Mouse (Mus musculus): ENCODE results near the gene Gm45021. TPM values are rescaled to one million over a fixed set of nuclear protein-coding genes. Genes with fewer than 3 reads are reported as not detected.

Gm45021 gene
- total and polyA plus RNA-seq, 3 experiments: not detected

- TF ChIP-seq TAL1 (conservative IDR thresholded peaks at IDR 0.05; ENCODE audit: low read depth, low read length): no peak
- TF ChIP-seq POLR2AphosphoS5 (IDR thresholded peaks at IDR 0.05; ENCODE audit: insufficient replicate concordance, low read depth, low read length): no peak
- TF ChIP-seq GATA1 (IDR thresholded peaks at IDR 0.05; ENCODE audit: borderline replicate concordance, low read length): no peak
- TF ChIP-seq CTCF (IDR thresholded peaks at IDR 0.05; ENCODE audit: low read depth, low read length): no peak
- TF ChIP-seq GATA2 (IDR thresholded peaks at IDR 0.05; ENCODE audit: borderline replicate concordance, low read depth, low read length): no peak
- ATAC-seq (ENCODE audit: extremely low read depth, insufficient number of reproducible peaks, low FRiP score, poor library complexity, severe bottlenecking) (no peak), DNase-seq (ENCODE audit: low spot score) (no peak)
- H3K36me3 ChIP-seq (replicated peaks): no peaks in the 10 kb centered on the region
- H3K4me1 ChIP-seq (ENCODE audit: insufficient read depth, low read depth, low read length): no peaks in the 10 kb centered on the region
- H3K27me3 ChIP-seq (ENCODE audit: insufficient read depth, low read length): no peaks in the 10 kb centered on the region
- H3K4me3 ChIP-seq (ENCODE audit: low read depth, low read length): no peak overlapping the region
- H3K9me3 ChIP-seq (replicated peaks): no peaks in the 10 kb centered on the region
Observed at GRCm38 (mm10) chr6:48579215-48579648, 10.2 kb upstream of the Gm45021 start.

GRCm38 (mm10) chr6:48581257-48581656 is 8.2 kb upstream of the Gm45021 start:
- DNase-seq (ENCODE audit: low spot score) (no peak), ATAC-seq (ENCODE audit: extremely low read depth, insufficient number of reproducible peaks, low FRiP score, poor library complexity, severe bottlenecking) (no peak)
- no peaks in the 10 kb centered on the region for H3K4me1 ChIP-seq (ENCODE audit: insufficient read depth, low read depth, low read length)

GRCm38 (mm10) chr6:48582037-48582436 is 7.4 kb upstream of the Gm45021 start:
- Histone ChIP-seq H3K36me3 (replicated peaks) (no peaks in the 10 kb centered on the region), H3K4me3 (ENCODE audit: low read depth, low read length) (no peak overlapping the region), H3K27me3 (ENCODE audit: insufficient read depth, low read length) (no peaks in the 10 kb centered on the region), H3K9me3 (replicated peaks) (0 out of 2 replicates have a peak, but pooled peaks cover 2% of the 10 kb centered on the region), H3K4me1 (ENCODE audit: insufficient read depth, low read depth, low read length) (no peaks in the 10 kb centered on the region)
- DNase-seq (ENCODE audit: low spot score): no peak
- ATAC-seq (ENCODE audit: extremely low read depth, insufficient number of reproducible peaks, low FRiP score, poor library complexity, severe bottlenecking): no peak
- TF ChIP-seq POLR2AphosphoS5 (IDR thresholded peaks at IDR 0.05; ENCODE audit: insufficient replicate concordance, low read depth, low read length) (no peak), CTCF (IDR thresholded peaks at IDR 0.05; ENCODE audit: low read depth, low read length) (peak; percentile 26; the same call in 1 of the 2 replicates), GATA2 (IDR thresholded peaks at IDR 0.05; ENCODE audit: borderline replicate concordance, low read depth, low read length) (no peak), TAL1 (conservative IDR thresholded peaks at IDR 0.05; ENCODE audit: low read depth, low read length) (no peak)

More at GRCm38 (mm10) chr6:48581257-48581656, 8.2 kb upstream of the Gm45021 start:
- Histone ChIP-seq H3K36me3 (replicated peaks) (no peaks in the 10 kb centered on the region), H3K9me3 (replicated peaks) (0 out of 2 replicates have a peak, but pooled peaks cover 2% of the 10 kb centered on the region), H3K4me3 (ENCODE audit: low read depth, low read length) (no peak overlapping the region), H3K27me3 (ENCODE audit: insufficient read depth, low read length) (no peaks in the 10 kb centered on the region)
- TF ChIP-seq GATA1 (IDR thresholded peaks at IDR 0.05; ENCODE audit: borderline replicate concordance, low read length): no peak
- no peak for TF ChIP-seq TAL1 (conservative IDR thresholded peaks at IDR 0.05; ENCODE audit: low read depth, low read length)
- TF ChIP-seq GATA2 (IDR thresholded peaks at IDR 0.05; ENCODE audit: borderline replicate concordance, low read depth, low read length): no peak
- no peak for TF ChIP-seq POLR2AphosphoS5 (IDR thresholded peaks at IDR 0.05; ENCODE audit: insufficient replicate concordance, low read depth, low read length)
- no peak for TF ChIP-seq CTCF (IDR thresholded peaks at IDR 0.05; ENCODE audit: low read depth, low read length)

GRCm38 (mm10) chr6:48591221-48591845 is 1.9 kb downstream of the Gm45021 start:
- Histone ChIP-seq H3K4me1 (ENCODE audit: insufficient read depth, low read depth, low read length) (no peaks in the 10 kb centered on the region), H3K4me3 (ENCODE audit: low read depth, low read length) (no peak overlapping the region)
- ATAC-seq (ENCODE audit: extremely low read depth, insufficient number of reproducible peaks, low FRiP score, poor library complexity, severe bottlenecking): no peak

GRCm38 (mm10) chr6:48591871-48592270 is 2.5 kb downstream of the Gm45021 start:
- no peak for ATAC-seq (ENCODE audit: extremely low read depth, insufficient number of reproducible peaks, low FRiP score, poor library complexity, severe bottlenecking)
- Histone ChIP-seq H3K4me1 (ENCODE audit: insufficient read depth, low read depth, low read length) (no peaks in the 10 kb centered on the region), H3K9me3 (replicated peaks) (no peaks in the 10 kb centered on the region)

More at GRCm38 (mm10) chr6:48591221-48591845, 1.9 kb downstream of the Gm45021 start:
- TF ChIP-seq GATA2 (IDR thresholded peaks at IDR 0.05; ENCODE audit: borderline replicate concordance, low read depth, low read length) (no peak), TAL1 (conservative IDR thresholded peaks at IDR 0.05; ENCODE audit: low read depth, low read length) (no peak), CTCF (IDR thresholded peaks at IDR 0.05; ENCODE audit: low read depth, low read length) (no peak), GATA1 (IDR thresholded peaks at IDR 0.05; ENCODE audit: borderline replicate concordance, low read length) (no peak), POLR2AphosphoS5 (IDR thresholded peaks at IDR 0.05; ENCODE audit: insufficient replicate concordance, low read depth, low read length) (no peak)
- no peaks in the 10 kb centered on the region for H3K9me3 ChIP-seq (replicated peaks)
- no peaks in the 10 kb centered on the region; the same call in 1 of the 2 replicates for H3K27me3 ChIP-seq (ENCODE audit: insufficient read depth, low read length)
- H3K36me3 ChIP-seq (replicated peaks): no peaks in the 10 kb centered on the region
- DNase-seq (ENCODE audit: low spot score): no peak

GRCm38 (mm10) chr6:48593158-48594042 is 4.0 kb downstream of the Gm45021 start, which contains the start of the genes Repin1 and Gm44965:
Gene Repin1 (plus strand): TSS chr6:48593883.
Gene Gm44965 (plus strand): TSS chr6:48593941.
- DNase-seq (ENCODE audit: low spot score) (no peak), ATAC-seq (ENCODE audit: extremely low read depth, insufficient number of reproducible peaks, low FRiP score, poor library complexity, severe bottlenecking) (no peak)
- no peak within 1 kb of the TSS for H3K4me3 ChIP-seq (ENCODE audit: low read depth, low read length)

More at GRCm38 (mm10) chr6:48591871-48592270, 2.5 kb downstream of the Gm45021 start:
- no peak for TF ChIP-seq GATA2 (IDR thresholded peaks at IDR 0.05; ENCODE audit: borderline replicate concordance, low read depth, low read length)
- no peak for TF ChIP-seq CTCF (IDR thresholded peaks at IDR 0.05; ENCODE audit: low read depth, low read length)
- no peak for TF ChIP-seq TAL1 (conservative IDR thresholded peaks at IDR 0.05; ENCODE audit: low read depth, low read length)
- TF ChIP-seq POLR2AphosphoS5 (IDR thresholded peaks at IDR 0.05; ENCODE audit: insufficient replicate concordance, low read depth, low read length): no peak
- TF ChIP-seq GATA1 (IDR thresholded peaks at IDR 0.05; ENCODE audit: borderline replicate concordance, low read length): no peak
- Histone ChIP-seq H3K4me3 (ENCODE audit: low read depth, low read length) (no peak overlapping the region), H3K36me3 (replicated peaks) (no peaks in the 10 kb centered on the region), H3K27me3 (ENCODE audit: insufficient read depth, low read length) (no peaks in the 10 kb centered on the region; the same call in 1 of the 2 replicates)
- DNase-seq (ENCODE audit: low spot score): no peak

More at GRCm38 (mm10) chr6:48593158-48594042, 4.0 kb downstream of the Gm45021 start, which contains the start of the genes Repin1 and Gm44965:
- Histone ChIP-seq H3K27me3 (ENCODE audit: insufficient read depth, low read length) (no peaks in the 10 kb centered on the region; the same call in 1 of the 2 replicates), H3K9me3 (replicated peaks) (no peaks in the 10 kb centered on the region; the same call in 1 of the 2 replicates), H3K4me1 (ENCODE audit: insufficient read depth, low read depth, low read length) (no peaks in the 10 kb centered on the region), H3K36me3 (replicated peaks) (no peaks in the 10 kb centered on the region)
- TF ChIP-seq TAL1 (conservative IDR thresholded peaks at IDR 0.05; ENCODE audit: low read depth, low read length) (no peak), POLR2AphosphoS5 (IDR thresholded peaks at IDR 0.05; ENCODE audit: insufficient replicate concordance, low read depth, low read length) (no peak), GATA2 (IDR thresholded peaks at IDR 0.05; ENCODE audit: borderline replicate concordance, low read depth, low read length) (no peak), GATA1 (IDR thresholded peaks at IDR 0.05; ENCODE audit: borderline replicate concordance, low read length) (no peak), CTCF (IDR thresholded peaks at IDR 0.05; ENCODE audit: low read depth, low read length) (no peak)

Measured in G1E (cell line).